Comparison of ENCODE assay signal across 8 mouse cellular contexts in genomic region chr4:130793180-130793501, GRCm38 (mm10). TPM values are rescaled to one million over a fixed set of nuclear protein-coding genes. Genes with fewer than 3 reads are reported as not detected.
DNase-seq lines count a peak whose midpoint lies in the region; ATAC-seq and TF ChIP-seq lines count a peak whose summit lies in the region.

No protein-coding gene starts in this region.

- TF ChIP-seq EP300 in heart, adult 2 months (IDR thresholded peaks at IDR 0.05; ENCODE audit: insufficient read depth, low read depth, low read length) = no peak
- no peak for TF ChIP-seq EP300 in liver, postnatal 0 days (IDR thresholded peaks at IDR 0.05; ENCODE audit: low read depth)

- 0 out of 2 replicates have a peak, but pooled peaks cover 4% of the 10 kb centered on the region for H3K9me3 ChIP-seq in E14TG2a.4 (ENCODE audit: low read length)
- H3K9me3 ChIP-seq in heart, embryonic 16.5 days (replicated peaks; ENCODE audit: control insufficient read depth, low read length) = no peaks in the 10 kb centered on the region
- H3K9me3 ChIP-seq in liver, postnatal 0 days (ENCODE audit: low read length) = no peaks in the 10 kb centered on the region

- H3K27me3 ChIP-seq in heart, adult 2 months (ENCODE audit: control insufficient read depth, insufficient read depth, low read length) = no peaks in the 10 kb centered on the region
- H3K27me3 ChIP-seq in E14TG2a.4 (ENCODE audit: insufficient read depth, low read length) = peaks cover 69% of the 10 kb centered on the region
- H3K27me3 ChIP-seq in heart, embryonic 16.5 days (ENCODE audit: control insufficient read depth, insufficient read depth, low read length) = no peaks in the 10 kb centered on the region
- H3K27me3 ChIP-seq in liver, postnatal 0 days (ENCODE audit: insufficient read depth, low read length) = peaks cover 31% of the 10 kb centered on the region

- no peaks in the 10 kb centered on the region; the same call in 1 of the 2 replicates for H3K79me2 ChIP-seq in heart, adult 2 months (replicated peaks; ENCODE audit: control insufficient read depth, insufficient read depth, low read length)

- peak overlapping the region; percentile 98 for H3K4me2 ChIP-seq in heart, embryonic 16.5 days (ENCODE audit: low read depth, low read length)
- H3K4me2 ChIP-seq in liver, postnatal 0 days (ENCODE audit: low read depth, low read length) = peak overlapping the region; percentile 74

- no peaks in the 10 kb centered on the region for H3K36me3 ChIP-seq in heart, adult 2 months (ENCODE audit: control insufficient read depth, insufficient read depth, low read length)
- H3K36me3 ChIP-seq in E14TG2a.4 (ENCODE audit: insufficient read depth, low read length) = no peaks in the 10 kb centered on the region
- no peaks in the 10 kb centered on the region for H3K36me3 ChIP-seq in heart, embryonic 16.5 days (ENCODE audit: control insufficient read depth, insufficient read depth)
- no peaks in the 10 kb centered on the region for H3K36me3 ChIP-seq in liver, postnatal 0 days (replicated peaks; ENCODE audit: insufficient read depth, low read length)

- peak overlapping the region; percentile 84 for H3K9ac ChIP-seq in heart, adult 2 months (ENCODE audit: low read depth, low read length)
- peak overlapping the region; percentile 95 for H3K9ac ChIP-seq in heart, embryonic 16.5 days (ENCODE audit: low read length)
- H3K9ac ChIP-seq in liver, postnatal 0 days (replicated peaks) = peak overlapping the region; percentile 55; the same call in 1 of the 2 replicates

- no peak for DNase-seq in heart, adult 2 months
- no peak for DNase-seq in heart, postnatal 10 days
- no peak for DNase-seq in liver, postnatal 0 days
- DNase-seq in urinary bladder, adult 18-20 months (ENCODE audit: low spot score in 2 of 2) = no peak

- intact Hi-C loops in heart, adult 2 months (cut with DNase I) = loop anchor here (5.0 kb wide), 1 partner anchor 1049 kb away; the partner anchor contains the start of gene Mecr
- intact Hi-C loops in heart, postnatal 10 days (cut with DNase I) = no loop called here

- H3K4me1 ChIP-seq in heart, adult 2 months (ENCODE audit: control insufficient read depth, insufficient read depth, low read length) = peaks cover 21% of the 10 kb centered on the region
- peaks cover 17% of the 10 kb centered on the region for H3K4me1 ChIP-seq in E14TG2a.4 (replicated peaks; ENCODE audit: low read depth, low read length)
- H3K4me1 ChIP-seq in heart, embryonic 16.5 days (ENCODE audit: control insufficient read depth, insufficient read depth, low read length) = peaks cover 21% of the 10 kb centered on the region
- H3K4me1 ChIP-seq in liver, postnatal 0 days (ENCODE audit: insufficient read depth) = peaks cover 5% of the 10 kb centered on the region; the same call in 1 of the 2 replicates

- 27% methylated on average over 7 of the region's 7 CpGs for WGBS in heart, adult 2 months
- WGBS in heart, embryonic 16.5 days = 44% methylated on average over 7 of the region's 7 CpGs
- 36% methylated on average over 7 of the region's 7 CpGs for WGBS in liver, postnatal 0 days (ENCODE audit: insufficient replicate concordance)

- H3K27ac ChIP-seq in heart, adult 2 months = peak overlapping the region; percentile 90
- H3K27ac ChIP-seq in heart, embryonic 16.5 days (ENCODE audit: low read length) = no peak overlapping the region
- H3K27ac ChIP-seq in liver, postnatal 0 days (ENCODE audit: low read depth) = peak overlapping the region; percentile 69; the same call in 1 of the 2 replicates

- H3K4me3 ChIP-seq in heart, adult 2 months = peak overlapping the region; percentile 89
- H3K4me3 ChIP-seq in E14TG2a.4 (replicated peaks; ENCODE audit: low read length) = peak overlapping the region; percentile 83
- peak overlapping the region; percentile 82 for H3K4me3 ChIP-seq in heart, embryonic 16.5 days (ENCODE audit: low read length)
- peak overlapping the region; percentile 57 for H3K4me3 ChIP-seq in liver, postnatal 0 days (ENCODE audit: low read depth, low read length)

- no peak for ATAC-seq in heart, embryonic 16.5 days (replicated peaks; ENCODE audit: extremely low read depth, insufficient read depth, low FRiP score)
- ATAC-seq in liver, postnatal 0 days = no peak
- no peak for ATAC-seq in activated CD4-positive, CD25-positive, alpha-beta regulatory T cell, adult 4 months
- ATAC-seq in granulocyte monocyte progenitor cell, adult 5-6 weeks (replicated peaks; ENCODE audit: poor library complexity, severe bottlenecking) = no peak

- no peak for TF ChIP-seq POLR2A in heart, adult 2 months (IDR thresholded peaks at IDR 0.05; ENCODE audit: insufficient read depth, low read depth, low read length)

- TF ChIP-seq CTCF in heart, adult 2 months (IDR thresholded peaks at IDR 0.05) = no peak
- TF ChIP-seq CTCF in E14TG2a.4 (conservative IDR thresholded peaks at IDR 0.05; ENCODE audit: low read length) = no peak
- TF ChIP-seq CTCF in liver, postnatal 0 days (IDR thresholded peaks at IDR 0.05; ENCODE audit: low read depth) = no peak

RNA-seq across cellular contexts. Expression of gene Sdc3, which starts 0.8 kb away (rescaled TPM):
- total RNA-seq in heart, adult 2 months (2021) = 10 to 100 TPM; 32.7 to 38.3 TPM
- polyA plus RNA-seq in heart, adult 2 months (2012; rRNA removed) = 41.5 and 51.9 TPM in 2 replicates
- 10 to 100 TPM; 54.8 to 64.2 TPM for total RNA-seq in heart, postnatal 10 days (2021)
- polyA plus RNA-seq in heart, embryonic 16.5 days (2015; fragmentation: Nextera tagmentation; extraction: Ambion mirVana) = 19.9 and 21.3 TPM in 2 replicates
- 8.7 TPM in 2 replicates for polyA plus RNA-seq in liver, postnatal 0 days (2015; fragmentation: Nextera tagmentation; extraction: Ambion mirVana)
- 1 to 10 TPM; 1.0 to 1.5 TPM for polyA plus RNA-seq in activated CD4-positive, CD25-positive, alpha-beta regulatory T cell, adult 4 months (2017; shearing (Covaris generic))
- total RNA-seq in granulocyte monocyte progenitor cell, adult 5-6 weeks (2014; fragmentation: Nextera tagmentation) = 1.1 TPM in 1 of 2 replicates, not detected in the other
- total RNA-seq in granulocyte monocyte progenitor cell, adult 5-6 weeks (2017) = 0.17 and 4.4 TPM in 2 replicates
